Mouse (Mus musculus): ENCODE measurements at regions not wholly inside any gene's neighbourhood (a gene's known extent, or its start where the extent isn't known, plus 50 kb on each side); places are given as distances from the start of the nearest gene placed in this dataset.

DNA sequence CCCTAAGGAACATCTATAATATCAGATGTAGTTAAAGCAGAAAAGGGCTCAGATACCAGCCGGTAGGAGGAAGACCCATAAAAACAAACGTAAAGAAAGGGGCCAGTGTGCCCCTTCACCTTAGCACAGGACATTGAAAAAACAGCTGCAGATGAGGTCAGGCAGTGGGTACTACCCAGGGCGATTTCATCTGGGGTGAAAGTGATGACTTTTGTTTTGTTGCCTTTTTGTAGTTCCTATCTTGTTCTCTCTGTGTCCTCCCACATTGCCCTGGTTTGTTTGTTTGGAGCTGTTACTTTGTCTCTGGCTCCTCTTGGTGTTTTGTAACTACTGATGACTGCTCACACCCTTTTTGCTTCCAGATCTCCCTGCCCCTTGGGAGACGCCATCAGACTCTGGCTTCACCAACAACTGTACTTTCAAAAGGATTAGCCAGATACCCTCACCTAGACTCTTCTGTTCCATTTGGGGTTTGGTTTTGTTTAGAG is 383.4 kb downstream of the Atp6ap1l start:
- DNase-seq (ENCODE audit: low read depth): no peak
- TF ChIP-seq CTCF (IDR thresholded peaks at IDR 0.05; ENCODE audit: borderline replicate concordance, extremely low read depth, insufficient read depth, insufficient read length) (no peak), POLR2A (IDR thresholded peaks at IDR 0.05; ENCODE audit: borderline replicate concordance, extremely low read depth, insufficient read depth, insufficient read length, poor library complexity, severe bottlenecking) (no peak)

DNA sequence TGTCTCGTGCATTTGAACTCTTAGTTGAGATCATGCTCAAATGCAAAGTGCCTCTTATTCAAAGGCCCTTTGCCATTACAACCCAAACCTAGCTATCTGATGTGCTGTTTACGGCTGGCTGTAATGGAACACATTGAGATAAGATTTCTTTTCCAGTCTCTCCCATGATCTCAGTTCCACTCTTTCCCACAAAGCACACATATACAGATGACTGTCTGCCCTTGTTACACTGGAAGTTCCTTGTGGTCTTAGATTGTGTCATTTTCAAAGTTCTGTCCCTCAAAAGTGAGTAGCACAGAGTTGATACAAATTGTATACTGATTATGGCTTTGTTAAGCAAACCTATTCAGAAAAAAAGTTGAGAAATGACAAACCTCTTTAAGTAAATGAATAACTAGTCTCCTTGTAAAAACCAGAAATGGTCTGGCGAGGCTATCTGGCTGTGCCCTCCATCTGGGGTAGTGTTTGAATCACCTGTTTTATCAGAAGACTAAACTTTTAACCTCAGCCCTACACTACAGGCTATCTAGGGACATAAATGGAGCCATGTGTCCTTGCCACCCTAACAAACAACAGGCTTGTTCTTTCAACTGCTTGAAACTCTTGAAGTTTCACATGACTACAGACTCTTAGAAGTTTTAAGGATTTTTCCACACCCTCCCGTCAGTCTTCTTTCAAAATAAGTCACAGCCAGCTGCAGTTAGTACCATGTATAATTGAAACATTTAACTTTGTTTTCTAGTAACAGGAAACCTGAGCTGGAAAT is 384.0 kb downstream of the Atp6ap1l start:
- no peak for TF ChIP-seq CTCF (IDR thresholded peaks at IDR 0.05; ENCODE audit: borderline replicate concordance, extremely low read depth, insufficient read depth, insufficient read length)
- TF ChIP-seq POLR2A (IDR thresholded peaks at IDR 0.05; ENCODE audit: borderline replicate concordance, extremely low read depth, insufficient read depth, insufficient read length, poor library complexity, severe bottlenecking): no peak
- DNase-seq (ENCODE audit: low read depth): no peak

- peak; percentile 83 for DNase-seq (ENCODE audit: low read depth)
- TF ChIP-seq POLR2A (IDR thresholded peaks at IDR 0.05; ENCODE audit: borderline replicate concordance, extremely low read depth, insufficient read depth, insufficient read length, poor library complexity, severe bottlenecking) (no peak), CTCF (IDR thresholded peaks at IDR 0.05; ENCODE audit: borderline replicate concordance, extremely low read depth, insufficient read depth, insufficient read length) (no peak; the same call in 1 of the 2 replicates)
Measured at GRCm38 (mm10) chr13:90515773-90516503, 389.2 kb downstream of the Atp6ap1l start.

DNA sequence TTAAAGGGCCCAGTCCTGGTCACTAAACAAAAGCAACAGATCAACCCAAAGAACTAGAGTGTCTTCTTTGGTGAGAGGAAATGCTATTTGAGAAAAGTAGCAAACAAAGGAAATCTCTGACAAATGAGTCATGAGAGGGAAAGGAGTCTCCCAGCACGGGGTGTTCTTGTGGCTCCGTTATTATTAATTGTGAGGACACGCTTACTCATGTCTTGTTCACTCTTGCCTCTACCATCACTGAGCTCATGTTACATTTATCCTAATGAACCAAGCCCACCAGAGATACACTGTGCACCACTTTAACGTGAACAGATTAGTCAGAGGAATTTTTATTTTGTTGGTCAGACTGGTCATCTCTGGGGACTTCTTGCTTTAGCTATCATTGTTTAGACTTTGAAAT is 391.3 kb downstream of the Atp6ap1l start:
- TF ChIP-seq POLR2A (IDR thresholded peaks at IDR 0.05; ENCODE audit: borderline replicate concordance, extremely low read depth, insufficient read depth, insufficient read length, poor library complexity, severe bottlenecking) (no peak), CTCF (IDR thresholded peaks at IDR 0.05; ENCODE audit: borderline replicate concordance, extremely low read depth, insufficient read depth, insufficient read length) (no peak)
- DNase-seq (ENCODE audit: low read depth): no peak

DNA sequence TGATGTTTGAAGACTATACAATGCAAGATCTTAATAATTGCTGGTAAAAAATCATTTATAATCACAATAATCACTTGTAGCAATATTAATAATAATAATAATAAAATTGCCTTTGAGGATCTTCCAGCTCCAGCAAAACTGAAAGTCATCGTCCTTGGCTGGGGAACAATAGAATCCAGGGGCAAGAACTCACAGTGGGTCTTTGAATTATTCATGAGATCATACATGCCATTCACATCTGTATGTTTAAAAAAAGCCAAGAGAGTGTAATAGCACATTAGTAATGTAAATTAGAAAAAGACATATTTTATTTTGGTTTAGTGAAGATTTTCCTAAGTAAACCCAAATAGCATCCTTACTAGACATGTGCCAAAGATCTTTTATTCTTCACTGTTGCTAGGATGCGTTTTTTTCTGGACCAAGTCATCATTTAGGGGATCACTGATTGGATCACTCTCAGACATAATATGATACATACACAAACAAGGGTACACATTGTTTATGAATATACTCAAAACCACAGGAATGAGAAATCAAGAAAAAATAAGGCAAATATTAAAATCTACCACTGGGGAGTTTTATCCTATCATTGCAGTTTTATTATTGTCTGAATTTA is 392.3 kb downstream of the Atp6ap1l start:
- peak; percentile 55 for DNase-seq (ENCODE audit: low read depth)
- TF ChIP-seq CTCF (IDR thresholded peaks at IDR 0.05; ENCODE audit: borderline replicate concordance, extremely low read depth, insufficient read depth, insufficient read length) (no peak), POLR2A (IDR thresholded peaks at IDR 0.05; ENCODE audit: borderline replicate concordance, extremely low read depth, insufficient read depth, insufficient read length, poor library complexity, severe bottlenecking) (no peak)

DNA sequence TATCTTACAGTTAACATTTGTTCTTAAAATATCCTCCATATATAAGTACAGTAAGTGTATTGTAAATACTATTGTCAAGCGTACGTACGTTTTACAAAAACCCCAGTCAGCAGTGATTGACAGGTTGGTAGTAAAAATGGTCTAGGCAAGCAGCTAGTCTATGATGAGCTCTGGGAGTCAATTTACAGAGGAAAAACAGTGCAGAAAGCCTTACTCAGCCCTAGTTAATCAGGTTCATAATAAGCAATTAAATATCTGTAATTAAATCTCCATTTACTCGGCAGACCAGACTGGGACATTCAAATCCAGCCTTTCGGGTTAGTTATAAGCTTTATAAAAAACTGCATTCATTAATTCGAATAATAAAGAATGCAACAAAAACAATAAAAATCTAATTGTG is 394.7 kb downstream of the Atp6ap1l start:
- peak; percentile 57 for DNase-seq (ENCODE audit: low read depth)
- TF ChIP-seq POLR2A (IDR thresholded peaks at IDR 0.05; ENCODE audit: borderline replicate concordance, extremely low read depth, insufficient read depth, insufficient read length, poor library complexity, severe bottlenecking) (no peak), CTCF (IDR thresholded peaks at IDR 0.05; ENCODE audit: borderline replicate concordance, extremely low read depth, insufficient read depth, insufficient read length) (no peak)

- TF ChIP-seq CTCF (IDR thresholded peaks at IDR 0.05; ENCODE audit: borderline replicate concordance, extremely low read depth, insufficient read depth, insufficient read length) (no peak), POLR2A (IDR thresholded peaks at IDR 0.05; ENCODE audit: borderline replicate concordance, extremely low read depth, insufficient read depth, insufficient read length, poor library complexity, severe bottlenecking) (no peak)
- peak; percentile 71 for DNase-seq (ENCODE audit: low read depth)
Measured at GRCm38 (mm10) chr13:90503188-90503587, 402.0 kb downstream of the Atp6ap1l start.

- DNase-seq (ENCODE audit: low read depth): no peak
- TF ChIP-seq CTCF (IDR thresholded peaks at IDR 0.05; ENCODE audit: borderline replicate concordance, extremely low read depth, insufficient read depth, insufficient read length): no peak
- no peak for TF ChIP-seq POLR2A (IDR thresholded peaks at IDR 0.05; ENCODE audit: borderline replicate concordance, extremely low read depth, insufficient read depth, insufficient read length, poor library complexity, severe bottlenecking)
Measured at GRCm38 (mm10) chr13:90502141-90502540, 403.0 kb downstream of the Atp6ap1l start.

DNA sequence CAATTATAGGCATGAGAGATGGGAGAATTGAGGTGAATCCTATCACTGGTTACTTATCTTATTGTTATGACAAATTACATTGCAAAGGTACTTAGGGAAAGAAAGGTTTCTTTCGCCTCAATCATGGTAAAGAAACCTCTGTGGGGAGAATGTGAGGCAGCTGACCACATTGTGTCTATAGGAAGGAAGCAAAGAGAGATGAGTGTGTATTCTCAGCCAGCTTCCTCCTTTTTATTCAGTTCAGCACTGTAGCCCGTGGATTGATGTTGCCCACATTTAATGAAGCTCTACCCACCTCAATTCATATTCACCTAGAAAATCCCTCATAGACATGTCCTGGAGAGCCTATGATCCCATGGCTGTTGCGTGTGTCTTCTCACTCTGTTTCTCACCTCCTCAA is 406.2 kb downstream of the Atp6ap1l start:
- TF ChIP-seq CTCF (IDR thresholded peaks at IDR 0.05; ENCODE audit: borderline replicate concordance, extremely low read depth, insufficient read depth, insufficient read length) (no peak), POLR2A (IDR thresholded peaks at IDR 0.05; ENCODE audit: borderline replicate concordance, extremely low read depth, insufficient read depth, insufficient read length, poor library complexity, severe bottlenecking) (no peak)
- no peak for DNase-seq (ENCODE audit: low read depth)

GRCm38 (mm10) chr13:90497573-90497972 is 407.6 kb downstream of the Atp6ap1l start:
- TF ChIP-seq POLR2A (IDR thresholded peaks at IDR 0.05; ENCODE audit: borderline replicate concordance, extremely low read depth, insufficient read depth, insufficient read length, poor library complexity, severe bottlenecking) (no peak), CTCF (IDR thresholded peaks at IDR 0.05; ENCODE audit: borderline replicate concordance, extremely low read depth, insufficient read depth, insufficient read length) (no peak)
- DNase-seq (ENCODE audit: low read depth): no peak

DNA sequence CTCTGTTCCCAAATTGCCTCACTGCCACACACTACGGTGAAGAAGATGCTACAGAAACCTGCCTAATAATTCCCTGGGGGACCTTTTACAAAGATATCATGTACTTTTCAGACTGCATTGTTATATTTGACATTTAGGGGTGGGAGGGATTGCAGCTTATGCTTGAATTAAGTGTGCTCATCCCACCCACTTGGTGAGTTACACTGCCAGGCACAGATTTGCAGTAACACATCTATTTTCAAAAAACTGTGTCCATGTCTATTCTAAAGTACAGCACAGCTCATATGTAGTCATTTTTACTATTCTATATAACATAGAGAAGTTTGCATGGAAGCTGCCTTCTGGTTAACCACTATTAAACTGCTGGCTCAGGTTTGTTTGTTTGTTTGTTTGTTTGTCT is 404.3 kb upstream of the Xrcc4 start:
- no peak for DNase-seq (ENCODE audit: low read depth)
- no peak for TF ChIP-seq POLR2A (IDR thresholded peaks at IDR 0.05; ENCODE audit: borderline replicate concordance, extremely low read depth, insufficient read depth, insufficient read length, poor library complexity, severe bottlenecking)
- TF ChIP-seq CTCF (IDR thresholded peaks at IDR 0.05; ENCODE audit: borderline replicate concordance, extremely low read depth, insufficient read depth, insufficient read length): no peak

Data from brain, embryonic 14.5 days (tissue).